Mouse (Mus musculus): ENCODE results near the gene Isg15. TPM values are rescaled to one million over a fixed set of nuclear protein-coding genes. Genes with fewer than 3 reads are reported as not detected.
A peak's percentile ranks its signal among the peaks of the same experiment; 100 is the strongest.

The Isg15 gene
- total RNA-seq, 1 experiment, result 0.67 TPM

- peaks cover 53% of the 10 kb centered on the region for H3K36me3 ChIP-seq (ENCODE audit: control insufficient read depth, insufficient read depth, low read length, poor library complexity, severe bottlenecking)
- in situ Hi-C loops (cut with MboI; ENCODE audit: low sequenced_read_pairs in 2 of 2, unreplicated experiment in 2 of 2), result no loop called here
These were observed 34.7 kb upstream of the Isg15 start for GRCm38 (mm10) chr4:156235360-156235770.

GRCm38 (mm10) chr4:156234701-156235213 lies 34.1 kb upstream of the Isg15 start, which contains the start of gene Plekhn1:
Gene Plekhn1 (minus strand): TSS chr4:156234857.
- Histone ChIP-seq H3K4me3 (ENCODE audit: insufficient read depth in 1 of 2, low read depth in 1 of 2, low read length in 2 of 2, poor library complexity in 1 of 2, severe bottlenecking in 1 of 2) (peak within 1 kb of the TSS; percentile 98), H3K4me1 (ENCODE audit: control insufficient read depth in 2 of 2, insufficient read depth in 2 of 2, low read length in 2 of 2, poor library complexity in 1 of 2) (peaks cover 0 to 11% of the 10 kb centered on the region in 2 experiments; a peak in 1 of 4 replicates), H3K36me3 (ENCODE audit: control insufficient read depth, insufficient read depth, low read length, poor library complexity, severe bottlenecking) (peaks cover 53% of the 10 kb centered on the region), H3K9me3 (ENCODE audit: control insufficient read depth, insufficient read depth, low read depth, low read length) (no peaks in the 10 kb centered on the region; the same call in 1 of the 2 replicates), H3K27ac (ENCODE audit: insufficient read depth, low read depth, low read length, poor library complexity, severe bottlenecking) (no peak within 1 kb of the TSS), H3K9ac (ENCODE audit: insufficient read depth, low read depth, low read length, poor library complexity, severe bottlenecking) (peak within 1 kb of the TSS; percentile 85)
- DNase-seq (ENCODE audit: low read depth, low spot score), result peak; percentile 35
- in situ Hi-C loops (cut with MboI; ENCODE audit: low sequenced_read_pairs in 2 of 2, unreplicated experiment in 2 of 2), result no loop called here
- TF ChIP-seq ZNF384 (IDR thresholded peaks at IDR 0.05; ENCODE audit: low read depth, low read length) (no peak), HCFC1 (IDR thresholded peaks at IDR 0.05; ENCODE audit: borderline replicate concordance, insufficient read depth, low read length) (no peak), CHD2 (IDR thresholded peaks at IDR 0.05; ENCODE audit: low read depth, low read length) (no peak), ZC3H11A (IDR thresholded peaks at IDR 0.05; ENCODE audit: borderline replicate concordance, low read depth, low read length) (no peak), MAFK (IDR thresholded peaks at IDR 0.05; ENCODE audit: insufficient read depth, low read depth, low read length) (no peak)

More at GRCm38 (mm10) chr4:156235360-156235770, 34.7 kb upstream of the Isg15 start:
- Histone ChIP-seq H3K9me3 (ENCODE audit: control insufficient read depth, insufficient read depth, low read depth, low read length) (no peaks in the 10 kb centered on the region; the same call in 1 of the 2 replicates), H3K4me3 (ENCODE audit: insufficient read depth in 1 of 2, low read depth in 1 of 2, low read length in 2 of 2, poor library complexity in 1 of 2, severe bottlenecking in 1 of 2) (peak overlapping the region; percentile 98), H3K4me1 (ENCODE audit: control insufficient read depth in 2 of 2, insufficient read depth in 2 of 2, low read length in 2 of 2, poor library complexity in 1 of 2) (peaks cover 0 to 11% of the 10 kb centered on the region in 2 experiments; a peak in 1 of 4 replicates), H3K9ac (ENCODE audit: insufficient read depth, low read depth, low read length, poor library complexity, severe bottlenecking) (peak overlapping the region; percentile 76), H3K27ac (ENCODE audit: insufficient read depth, low read depth, low read length, poor library complexity, severe bottlenecking) (no peak overlapping the region)
- DNase-seq (ENCODE audit: low read depth, low spot score), result no peak
- TF ChIP-seq CHD2 (IDR thresholded peaks at IDR 0.05; ENCODE audit: low read depth, low read length) (no peak), ZC3H11A (IDR thresholded peaks at IDR 0.05; ENCODE audit: borderline replicate concordance, low read depth, low read length) (no peak), HCFC1 (IDR thresholded peaks at IDR 0.05; ENCODE audit: borderline replicate concordance, insufficient read depth, low read length) (no peak), ZNF384 (IDR thresholded peaks at IDR 0.05; ENCODE audit: low read depth, low read length) (no peak), MAFK (IDR thresholded peaks at IDR 0.05; ENCODE audit: insufficient read depth, low read depth, low read length) (no peak)

GRCm38 (mm10) chr4:156234021-156234501 lies 33.4 kb upstream of the Isg15 start:
- Histone ChIP-seq H3K9me3 (ENCODE audit: control insufficient read depth, insufficient read depth, low read depth, low read length) (no peaks in the 10 kb centered on the region; the same call in 1 of the 2 replicates), H3K36me3 (ENCODE audit: control insufficient read depth, insufficient read depth, low read length, poor library complexity, severe bottlenecking) (peaks cover 47% of the 10 kb centered on the region), H3K9ac (ENCODE audit: insufficient read depth, low read depth, low read length, poor library complexity, severe bottlenecking) (peak overlapping the region; percentile 48), H3K4me3 (ENCODE audit: insufficient read depth in 1 of 2, low read depth in 1 of 2, low read length in 2 of 2, poor library complexity in 1 of 2, severe bottlenecking in 1 of 2) (peak overlapping the region; percentile 70 to 85), H3K4me1 (ENCODE audit: control insufficient read depth in 2 of 2, insufficient read depth in 2 of 2, low read length in 2 of 2, poor library complexity in 1 of 2) (peaks cover 0 to 11% of the 10 kb centered on the region in 2 experiments; a peak in 1 of 4 replicates), H3K27ac (ENCODE audit: insufficient read depth, low read depth, low read length, poor library complexity, severe bottlenecking) (no peak overlapping the region)
- DNase-seq (ENCODE audit: low read depth, low spot score), result no peak
- in situ Hi-C loops (cut with MboI; ENCODE audit: low sequenced_read_pairs in 2 of 2, unreplicated experiment in 2 of 2), result no loop called here
- TF ChIP-seq HCFC1 (IDR thresholded peaks at IDR 0.05; ENCODE audit: borderline replicate concordance, insufficient read depth, low read length) (no peak), ZNF384 (IDR thresholded peaks at IDR 0.05; ENCODE audit: low read depth, low read length) (no peak), CHD2 (IDR thresholded peaks at IDR 0.05; ENCODE audit: low read depth, low read length) (no peak), ZC3H11A (IDR thresholded peaks at IDR 0.05; ENCODE audit: borderline replicate concordance, low read depth, low read length) (no peak), MAFK (IDR thresholded peaks at IDR 0.05; ENCODE audit: insufficient read depth, low read depth, low read length) (no peak)

- peaks cover 0 to 11% of the 10 kb centered on the region in 2 experiments; a peak in 1 of 4 replicates for H3K4me1 ChIP-seq (ENCODE audit: control insufficient read depth in 2 of 2, insufficient read depth in 2 of 2, low read length in 2 of 2, poor library complexity in 1 of 2)
- no peaks in the 10 kb centered on the region for H3K9me3 ChIP-seq (ENCODE audit: control insufficient read depth, insufficient read depth, low read depth, low read length)
- DNase-seq (ENCODE audit: low read depth, low spot score), result peak; percentile 61
- H3K4me3 ChIP-seq (ENCODE audit: insufficient read depth in 1 of 2, low read depth in 1 of 2, low read length in 2 of 2, poor library complexity in 1 of 2, severe bottlenecking in 1 of 2), result peak overlapping the region; percentile 47 to 61
- peak overlapping the region; percentile 25; the same call in 1 of the 2 replicates for H3K9ac ChIP-seq (ENCODE audit: insufficient read depth, low read depth, low read length, poor library complexity, severe bottlenecking)
- H3K36me3 ChIP-seq (ENCODE audit: control insufficient read depth, insufficient read depth, low read length, poor library complexity, severe bottlenecking), result peaks cover 32% of the 10 kb centered on the region
- in situ Hi-C loops (cut with MboI; ENCODE audit: low sequenced_read_pairs in 2 of 2, unreplicated experiment in 2 of 2), result no loop called here
- TF ChIP-seq CHD2 (IDR thresholded peaks at IDR 0.05; ENCODE audit: low read depth, low read length) (no peak), HCFC1 (IDR thresholded peaks at IDR 0.05; ENCODE audit: borderline replicate concordance, insufficient read depth, low read length) (no peak), ZC3H11A (IDR thresholded peaks at IDR 0.05; ENCODE audit: borderline replicate concordance, low read depth, low read length) (no peak), ZNF384 (IDR thresholded peaks at IDR 0.05; ENCODE audit: low read depth, low read length) (no peak), MAFK (IDR thresholded peaks at IDR 0.05; ENCODE audit: insufficient read depth, low read depth, low read length) (no peak)
- H3K27ac ChIP-seq (ENCODE audit: insufficient read depth, low read depth, low read length, poor library complexity, severe bottlenecking), result no peak overlapping the region
These were observed 27.9 kb upstream of the Isg15 start for GRCm38 (mm10) chr4:156228393-156229024.

Measured in ES-E14 (cell line).